Mouse (Mus musculus) neural tube, embryonic 12.5 days (tissue): ENCODE data around the gene Myct1. TPM values are rescaled to one million over a fixed set of nuclear protein-coding genes. Genes with fewer than 3 reads are reported as not detected.

Experiments
- ATAC-seq: fragments of 200-750 bp; cut with Nextera tagmentation; 2 replicates; pipeline ENCODE4 v1.8.0; 2017; ENCODE audit warnings: low read depth, mild to moderate bottlenecking, moderate TSS enrichment, moderate library complexity; ENCODE audit not compliant: low FRiP score
- H3K27ac ChIP-seq: fragments of 300-500 bp; sonication (generic); 2 replicates; pipeline ENCODE4 v1.5.1; 2016
- H3K27me3 ChIP-seq: fragments of 300-500 bp; sonication (generic); replicated peaks from 2 replicates; pipeline ENCODE4 v1.6.1; 2016; ENCODE audit warnings: mild to moderate bottlenecking
- H3K36me3 ChIP-seq: fragments of 300-500 bp; sonication (generic); 2 replicates; pipeline ENCODE4 v1.6.1; 2016; ENCODE audit warnings: mild to moderate bottlenecking
- H3K4me1 ChIP-seq: fragments of 300-500 bp; sonication (generic); 2 replicates; pipeline ENCODE4 v1.6.1; 2016
- H3K4me2 ChIP-seq: fragments of 300-500 bp; sonication (generic); replicated peaks from 2 replicates; pipeline ENCODE4 v1.6.1; 2016; ENCODE audit warnings: mild to moderate bottlenecking
- H3K4me3 ChIP-seq: fragments of 300-500 bp; sonication (generic); 2 replicates; pipeline ENCODE4 v1.5.1; 2016
- H3K9ac ChIP-seq: fragments of 300-500 bp; sonication (generic); 2 replicates; pipeline ENCODE4 v1.6.1; 2016; ENCODE audit warnings: mild to moderate bottlenecking
- H3K9me3 ChIP-seq: fragments of 300-500 bp; sonication (generic); 2 replicates; pipeline ENCODE4 v1.6.1; 2016; ENCODE audit warnings: mild to moderate bottlenecking
- WGBS: fragments of 180-500 bp; shearing (Covaris S2); methylation state at CpG from one replicate; pipeline ENCODE4 v1.1.7; 2016; 5-methylcytosine and 5-hydroxymethylcytosine counted together
- polyA plus RNA-seq: library from polyadenylated mRNA; unstranded; fragments of >200 nt; fragmentation: Nextera tagmentation; extraction: Ambion mirVana; gene quantifications from 2 replicates; pipeline ENCODE4 v1.2.1, GENCODE M21; 2016

The Myct1 gene
- polyA plus RNA-seq, 1 experiment from 2014 or later: 2.2 TPM

GRCm38 (mm10) chr10:5570059-5570458 lies 23.5 kb upstream of the Myct1 start:
- H3K4me2 ChIP-seq: no peak overlapping the region
- 87% methylated on average over 8 of the region's 8 CpGs for WGBS
- no peaks in the 10 kb centered on the region for H3K36me3 ChIP-seq
- H3K9me3 ChIP-seq: no peaks in the 10 kb centered on the region
- no peak overlapping the region for H3K27ac ChIP-seq
- H3K9ac ChIP-seq: no peak overlapping the region
- no peak overlapping the region for H3K4me3 ChIP-seq
- H3K4me1 ChIP-seq: no peaks in the 10 kb centered on the region
- no peak for ATAC-seq
- no peaks in the 10 kb centered on the region for H3K27me3 ChIP-seq

GRCm38 (mm10) chr10:5571332-5571731 lies 22.2 kb upstream of the Myct1 start:
- Histone ChIP-seq H3K36me3 (no peaks in the 10 kb centered on the region), H3K4me3 (no peak overlapping the region), H3K27ac (no peak overlapping the region), H3K9ac (no peak overlapping the region), H3K27me3 (no peaks in the 10 kb centered on the region), H3K9me3 (no peaks in the 10 kb centered on the region), H3K4me2 (no peak overlapping the region), H3K4me1 (no peaks in the 10 kb centered on the region)
- 76% methylated on average over 5 of the region's 5 CpGs for WGBS
- no peak for ATAC-seq

GRCm38 (mm10) chr10:5573328-5573727 lies 20.2 kb upstream of the Myct1 start:
- Histone ChIP-seq H3K27me3 (no peaks in the 10 kb centered on the region), H3K4me2 (no peak overlapping the region), H3K4me3 (no peak overlapping the region), H3K36me3 (no peaks in the 10 kb centered on the region), H3K27ac (no peak overlapping the region), H3K9ac (no peak overlapping the region), H3K4me1 (no peaks in the 10 kb centered on the region), H3K9me3 (no peaks in the 10 kb centered on the region)
- WGBS: 56% methylated on average over 2 of the region's 2 CpGs
- no peak for ATAC-seq

- no peak for ATAC-seq
Measured at GRCm38 (mm10) chr10:5591061-5591460, 2.5 kb upstream of the Myct1 start.

GRCm38 (mm10) chr10:5591996-5592395 lies 1.6 kb upstream of the Myct1 start:
- no peaks in the 10 kb centered on the region for H3K9me3 ChIP-seq
- ATAC-seq: no peak
- no peaks in the 10 kb centered on the region for H3K27me3 ChIP-seq

More at GRCm38 (mm10) chr10:5591061-5591460, 2.5 kb upstream of the Myct1 start:
- no peaks in the 10 kb centered on the region for H3K4me1 ChIP-seq
- no peak overlapping the region for H3K27ac ChIP-seq
- no peak overlapping the region for H3K4me3 ChIP-seq
- WGBS: 89% methylated on average over 2 of the region's 2 CpGs
- no peaks in the 10 kb centered on the region for H3K36me3 ChIP-seq
- no peak overlapping the region for H3K4me2 ChIP-seq
- H3K27me3 ChIP-seq: no peaks in the 10 kb centered on the region
- no peaks in the 10 kb centered on the region for H3K9me3 ChIP-seq
- H3K9ac ChIP-seq: no peak overlapping the region

GRCm38 (mm10) chr10:5594457-5594856 lies 882 bp downstream of the Myct1 start:
- H3K36me3 ChIP-seq: no peaks in the 10 kb centered on the region
- 79% methylated on average over 5 of the region's 5 CpGs for WGBS
- no peak for ATAC-seq
- no peaks in the 10 kb centered on the region for H3K9me3 ChIP-seq
- no peak overlapping the region for H3K4me2 ChIP-seq
- no peak overlapping the region for H3K4me3 ChIP-seq
- no peaks in the 10 kb centered on the region for H3K27me3 ChIP-seq
- H3K27ac ChIP-seq: no peak overlapping the region
- H3K4me1 ChIP-seq: no peaks in the 10 kb centered on the region
- no peak overlapping the region for H3K9ac ChIP-seq

More at GRCm38 (mm10) chr10:5591996-5592395, 1.6 kb upstream of the Myct1 start:
- Histone ChIP-seq H3K4me3 (no peak overlapping the region), H3K4me2 (no peak overlapping the region), H3K4me1 (no peaks in the 10 kb centered on the region), H3K36me3 (no peaks in the 10 kb centered on the region), H3K9ac (no peak overlapping the region), H3K27ac (no peak overlapping the region)
- 82% methylated on average over 4 of the region's 4 CpGs for WGBS

- Histone ChIP-seq H3K4me2 (no peak overlapping the region), H3K9me3 (no peaks in the 10 kb centered on the region), H3K4me1 (no peaks in the 10 kb centered on the region), H3K9ac (no peak overlapping the region), H3K27ac (no peak overlapping the region), H3K36me3 (no peaks in the 10 kb centered on the region), H3K27me3 (no peaks in the 10 kb centered on the region), H3K4me3 (no peak overlapping the region)
- no peak for ATAC-seq
- WGBS: 58% methylated on average over 6 of the region's 6 CpGs
Measured at GRCm38 (mm10) chr10:5596559-5596958, 3.0 kb downstream of the Myct1 start.

GRCm38 (mm10) chr10:5600123-5600522 lies 6.5 kb downstream of the Myct1 start:
- no peaks in the 10 kb centered on the region for H3K4me1 ChIP-seq
- H3K27me3 ChIP-seq: no peaks in the 10 kb centered on the region
- no peak overlapping the region for H3K27ac ChIP-seq
- H3K9me3 ChIP-seq: no peaks in the 10 kb centered on the region
- 14% methylated on average over 7 of the region's 7 CpGs for WGBS
- peak; percentile 80 for ATAC-seq
- H3K9ac ChIP-seq: no peak overlapping the region
- no peaks in the 10 kb centered on the region for H3K36me3 ChIP-seq
- no peak overlapping the region for H3K4me3 ChIP-seq
- no peak overlapping the region for H3K4me2 ChIP-seq

- no peak for ATAC-seq
- Histone ChIP-seq H3K9ac (no peak overlapping the region), H3K4me3 (no peak overlapping the region), H3K36me3 (no peaks in the 10 kb centered on the region), H3K4me1 (no peaks in the 10 kb centered on the region), H3K9me3 (no peaks in the 10 kb centered on the region), H3K27me3 (no peaks in the 10 kb centered on the region), H3K4me2 (no peak overlapping the region), H3K27ac (no peak overlapping the region)
- WGBS: 91% methylated on average over 10 of the region's 10 CpGs
Measured at GRCm38 (mm10) chr10:5603512-5603911, 9.9 kb downstream of the Myct1 start.

DNA sequence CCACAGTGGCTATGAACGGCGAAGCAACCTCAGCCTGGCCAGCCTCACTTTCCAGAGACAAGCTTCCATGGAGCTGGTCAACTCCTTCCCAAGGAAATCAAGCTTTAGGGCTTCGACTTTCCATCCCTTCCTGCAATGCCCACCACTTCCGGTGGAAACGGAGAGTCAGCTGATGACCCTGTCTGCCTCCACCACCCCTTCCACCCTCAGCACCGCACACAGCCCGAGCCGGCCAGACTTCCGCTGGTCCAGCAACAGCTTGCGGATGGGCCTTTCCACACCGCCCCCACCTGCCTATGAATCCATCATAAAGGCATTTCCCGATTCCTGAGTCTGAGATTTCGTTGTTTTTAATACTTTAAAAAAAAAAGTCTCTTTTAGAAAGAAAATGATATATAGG lies 10.8 kb downstream of the Myct1 start:
- Histone ChIP-seq H3K9ac (no peak overlapping the region), H3K27me3 (no peaks in the 10 kb centered on the region), H3K4me1 (no peaks in the 10 kb centered on the region), H3K4me3 (no peak overlapping the region), H3K4me2 (no peak overlapping the region), H3K9me3 (no peaks in the 10 kb centered on the region), H3K36me3 (no peaks in the 10 kb centered on the region), H3K27ac (no peak overlapping the region)
- no peak for ATAC-seq
- WGBS: 90% methylated on average over 13 of the region's 13 CpGs

DNA sequence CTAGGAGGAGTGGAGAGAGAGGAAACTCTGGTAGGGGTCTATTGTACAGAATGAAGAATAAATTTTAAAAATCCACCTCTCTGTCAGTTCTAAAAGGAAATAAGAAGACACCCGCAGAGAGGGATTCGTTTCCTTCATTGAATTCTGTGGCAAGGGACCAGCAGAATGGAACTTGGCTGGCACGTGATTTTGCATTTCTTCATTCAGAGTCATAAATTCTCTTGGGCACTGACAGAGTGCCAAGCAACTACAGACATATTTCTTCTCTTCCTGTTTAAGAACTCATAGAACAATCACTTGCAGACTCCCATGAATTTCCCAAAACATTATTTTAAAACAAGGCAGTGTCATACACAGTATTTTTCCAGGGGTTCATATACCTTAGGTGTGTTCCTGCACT lies 15.3 kb downstream of the Myct1 start:
- 82% methylated on average over 3 of the region's 3 CpGs for WGBS
- Histone ChIP-seq H3K27me3 (no peaks in the 10 kb centered on the region), H3K27ac (no peak overlapping the region), H3K36me3 (no peaks in the 10 kb centered on the region), H3K4me2 (no peak overlapping the region), H3K9me3 (no peaks in the 10 kb centered on the region), H3K9ac (no peak overlapping the region), H3K4me3 (no peak overlapping the region), H3K4me1 (no peaks in the 10 kb centered on the region)
- no peak for ATAC-seq

GRCm38 (mm10) chr10:5615186-5616040 lies 21.8 kb downstream of the Myct1 start:
- Histone ChIP-seq H3K9ac (no peak overlapping the region), H3K36me3 (no peaks in the 10 kb centered on the region), H3K27me3 (no peaks in the 10 kb centered on the region), H3K4me3 (no peak overlapping the region), H3K9me3 (no peaks in the 10 kb centered on the region), H3K4me1 (no peaks in the 10 kb centered on the region), H3K4me2 (no peak overlapping the region), H3K27ac (no peak overlapping the region)
- 79% methylated on average over 13 of the region's 13 CpGs for WGBS
- ATAC-seq: no peak

DNA sequence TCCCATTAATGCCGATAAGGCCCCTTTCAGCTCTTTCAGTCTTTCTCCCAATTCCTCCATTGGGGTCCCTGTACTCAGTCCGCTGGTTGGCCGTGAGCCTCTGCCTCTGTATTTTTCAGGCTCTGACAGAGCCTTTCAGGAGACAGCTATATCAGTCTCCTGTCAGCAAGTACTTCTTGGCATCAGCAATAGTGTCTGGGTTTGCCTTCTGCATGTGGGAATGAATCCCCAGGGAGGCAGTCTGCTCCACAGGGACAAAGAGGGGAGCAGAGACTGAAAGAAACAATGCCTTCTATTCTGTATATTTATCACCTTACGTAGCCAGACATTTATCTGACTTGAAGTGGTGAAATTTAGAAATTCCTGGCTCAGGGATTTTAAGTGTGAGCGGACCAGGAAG lies 32.7 kb downstream of the Myct1 start:
- H3K9me3 ChIP-seq: no peaks in the 10 kb centered on the region
- H3K27ac ChIP-seq: no peak overlapping the region
- no peak for ATAC-seq
- no peaks in the 10 kb centered on the region for H3K4me1 ChIP-seq
- 79% methylated on average over 5 of the region's 5 CpGs for WGBS
- H3K4me3 ChIP-seq: no peak overlapping the region
- H3K4me2 ChIP-seq: no peak overlapping the region
- H3K36me3 ChIP-seq: no peaks in the 10 kb centered on the region
- H3K9ac ChIP-seq: no peak overlapping the region
- H3K27me3 ChIP-seq: no peaks in the 10 kb centered on the region
